Mouse (Mus musculus): ENCODE measurements around the gene Rad50. TPM values are rescaled to one million over a fixed set of nuclear protein-coding genes. Genes with fewer than 3 reads are reported as not detected.
A peak's percentile ranks its signal among the peaks of the same experiment; 100 is the strongest.

The Rad50 gene
- polyA plus RNA-seq, 1 experiment = 31.7 TPM

DNA sequence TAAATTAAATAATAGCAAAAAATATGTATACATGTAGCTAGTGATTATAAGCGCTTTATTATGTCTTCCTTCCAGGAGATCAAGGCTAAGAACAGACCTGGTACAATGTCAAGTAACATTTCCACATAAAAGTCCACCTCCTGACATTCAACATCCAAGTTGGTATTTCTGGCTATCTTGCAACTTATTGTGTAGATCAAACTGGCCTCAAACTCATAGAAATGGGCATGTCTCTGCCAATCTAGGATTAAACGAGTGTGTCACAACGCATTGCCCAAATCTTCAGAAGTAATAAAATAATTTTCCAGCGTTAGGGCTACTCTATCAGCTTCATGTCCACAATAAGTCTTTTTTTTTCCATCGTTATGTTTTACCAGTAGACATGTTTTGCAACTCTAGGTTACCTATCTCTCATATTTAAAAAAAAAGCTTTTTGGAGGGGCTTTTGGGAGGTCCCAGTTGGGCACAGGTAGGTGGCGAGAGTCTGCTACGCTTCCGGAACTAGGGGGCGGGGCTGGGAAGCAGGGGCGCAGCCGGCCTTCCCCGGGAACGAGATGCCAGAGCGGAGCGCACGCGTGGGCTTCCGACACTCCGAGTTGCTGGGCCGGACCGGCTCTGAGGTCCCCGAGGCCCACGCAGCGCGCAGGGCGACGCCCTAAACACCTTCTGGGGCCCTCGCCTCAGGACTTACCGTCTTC, 734 bp downstream of the Rad50 start:
- H3K27ac ChIP-seq (ENCODE audit: insufficient read depth, low read length) = peak overlapping the region; percentile 83
- no peaks in the 10 kb centered on the region for H3K4me1 ChIP-seq (ENCODE audit: control insufficient read depth, insufficient read depth, low read length)
- H3K4me3 ChIP-seq (ENCODE audit: insufficient read depth, low read length) = peak overlapping the region; percentile 84
- TF ChIP-seq POLR2A (IDR thresholded peaks at IDR 0.05; ENCODE audit: low read depth, low read length) (peak; percentile 50; the same call in 1 of the 2 replicates), CTCF (IDR thresholded peaks at IDR 0.05; ENCODE audit: borderline replicate concordance, insufficient read depth, low read length) (no peak)

DNA sequence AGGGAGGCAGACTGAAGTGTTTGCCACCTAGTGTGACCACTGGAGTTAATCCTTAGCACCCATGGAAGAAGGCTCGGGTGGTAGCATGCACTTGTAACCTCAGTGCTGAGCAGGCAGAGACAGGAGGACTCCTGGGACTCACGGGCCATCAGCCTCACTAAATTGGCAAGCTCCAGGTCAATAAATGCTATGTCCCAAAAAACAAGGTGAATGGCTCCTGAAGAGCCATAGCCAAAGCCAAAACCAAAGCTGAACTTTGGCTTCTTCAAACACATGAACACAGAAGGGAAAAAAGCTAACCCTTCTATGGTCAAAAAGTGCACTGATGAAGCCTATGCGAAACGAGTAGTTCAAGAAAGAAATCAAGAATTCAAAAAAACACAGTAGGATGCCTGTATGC, 7.8 kb downstream of the Rad50 start:
- Histone ChIP-seq H3K4me3 (ENCODE audit: insufficient read depth, low read length) (no peak overlapping the region), H3K4me1 (ENCODE audit: control insufficient read depth, insufficient read depth, low read length) (no peaks in the 10 kb centered on the region), H3K27ac (ENCODE audit: insufficient read depth, low read length) (no peak overlapping the region)
- no peak for TF ChIP-seq CTCF (IDR thresholded peaks at IDR 0.05; ENCODE audit: borderline replicate concordance, insufficient read depth, low read length)
- TF ChIP-seq POLR2A (IDR thresholded peaks at IDR 0.05; ENCODE audit: low read depth, low read length) = no peak

DNA sequence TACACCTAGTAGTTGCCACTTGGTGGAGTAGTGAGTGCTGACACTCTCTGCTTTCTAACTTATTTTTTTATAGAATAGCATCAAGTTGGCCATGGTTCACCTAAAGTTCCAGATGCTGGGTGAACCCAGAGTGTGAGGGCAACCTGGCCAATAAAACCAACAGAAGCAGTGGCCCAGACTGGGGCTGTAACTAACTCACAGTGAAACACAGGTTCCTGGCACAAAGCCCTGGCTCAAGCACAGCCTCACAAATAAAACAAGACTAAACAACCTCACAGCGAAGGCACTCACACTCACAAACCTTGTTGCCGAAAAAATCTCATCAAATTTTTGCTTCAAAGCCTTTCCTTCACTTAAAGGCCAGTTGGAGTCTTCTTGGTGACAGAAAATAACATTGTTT, 8.6 kb downstream of the Rad50 start:
- Histone ChIP-seq H3K4me3 (ENCODE audit: insufficient read depth, low read length) (no peak overlapping the region), H3K27ac (ENCODE audit: insufficient read depth, low read length) (no peak overlapping the region), H3K4me1 (ENCODE audit: control insufficient read depth, insufficient read depth, low read length) (no peaks in the 10 kb centered on the region)
- no peak for TF ChIP-seq CTCF (IDR thresholded peaks at IDR 0.05; ENCODE audit: borderline replicate concordance, insufficient read depth, low read length)
- no peak for TF ChIP-seq POLR2A (IDR thresholded peaks at IDR 0.05; ENCODE audit: low read depth, low read length)

DNA sequence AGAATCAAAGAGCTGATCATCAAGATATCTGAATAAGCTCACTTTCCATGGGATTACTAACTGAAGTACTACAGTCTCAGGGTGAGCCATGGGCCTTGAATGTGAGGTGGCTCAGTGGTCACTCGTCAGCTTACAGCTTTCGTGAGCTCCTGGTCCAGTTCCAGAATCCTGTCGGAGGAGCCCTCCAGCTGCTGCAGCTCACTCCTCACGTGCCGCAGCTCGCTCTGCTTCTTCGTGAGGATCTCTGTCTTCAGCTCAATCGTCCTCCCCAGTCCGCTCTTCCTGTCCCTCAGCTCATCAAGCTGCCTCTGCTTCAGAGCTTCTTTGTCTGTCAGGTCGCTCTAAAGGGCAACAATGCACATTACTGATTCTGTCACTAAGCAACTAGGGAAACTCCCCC, 15.1 kb downstream of the Rad50 start:
- TF ChIP-seq CTCF (IDR thresholded peaks at IDR 0.05; ENCODE audit: borderline replicate concordance, insufficient read depth, low read length) = no peak
- TF ChIP-seq POLR2A (IDR thresholded peaks at IDR 0.05; ENCODE audit: low read depth, low read length) = no peak
- no peak overlapping the region for H3K27ac ChIP-seq (ENCODE audit: insufficient read depth, low read length)
- no peaks in the 10 kb centered on the region for H3K4me1 ChIP-seq (ENCODE audit: control insufficient read depth, insufficient read depth, low read length)
- H3K4me3 ChIP-seq (ENCODE audit: insufficient read depth, low read length) = no peak overlapping the region

DNA sequence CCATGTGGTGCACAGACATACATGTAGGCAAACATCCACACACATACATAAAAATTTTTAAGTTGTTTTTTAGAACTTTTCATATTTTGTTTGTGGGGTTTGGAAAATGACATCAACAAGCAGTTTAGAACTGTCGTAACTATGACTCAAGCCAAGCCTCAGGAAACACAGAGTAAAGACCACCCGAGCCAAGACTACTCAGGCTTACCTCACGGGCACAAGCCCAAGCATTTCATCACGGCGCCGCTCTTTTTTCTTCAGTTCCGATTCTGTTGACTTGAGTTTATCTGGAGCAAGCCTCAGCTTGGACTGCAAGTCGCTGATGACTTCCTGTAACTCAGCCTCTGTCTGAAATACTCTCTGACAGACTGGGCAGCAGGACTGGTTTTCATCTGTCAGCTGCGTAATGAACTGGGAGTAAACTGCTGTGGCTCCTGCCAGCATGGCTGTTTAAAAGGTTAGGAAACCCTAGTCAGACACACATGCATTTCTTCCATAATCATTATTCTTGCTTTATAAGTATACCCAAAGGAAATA, 24.1 kb downstream of the Rad50 start:
- H3K4me1 ChIP-seq (ENCODE audit: control insufficient read depth, insufficient read depth, low read length) = no peaks in the 10 kb centered on the region
- H3K27ac ChIP-seq (ENCODE audit: insufficient read depth, low read length) = no peak overlapping the region
- TF ChIP-seq CTCF (IDR thresholded peaks at IDR 0.05; ENCODE audit: borderline replicate concordance, insufficient read depth, low read length) (no peak), POLR2A (IDR thresholded peaks at IDR 0.05; ENCODE audit: low read depth, low read length) (no peak)
- no peak overlapping the region for H3K4me3 ChIP-seq (ENCODE audit: insufficient read depth, low read length)

DNA sequence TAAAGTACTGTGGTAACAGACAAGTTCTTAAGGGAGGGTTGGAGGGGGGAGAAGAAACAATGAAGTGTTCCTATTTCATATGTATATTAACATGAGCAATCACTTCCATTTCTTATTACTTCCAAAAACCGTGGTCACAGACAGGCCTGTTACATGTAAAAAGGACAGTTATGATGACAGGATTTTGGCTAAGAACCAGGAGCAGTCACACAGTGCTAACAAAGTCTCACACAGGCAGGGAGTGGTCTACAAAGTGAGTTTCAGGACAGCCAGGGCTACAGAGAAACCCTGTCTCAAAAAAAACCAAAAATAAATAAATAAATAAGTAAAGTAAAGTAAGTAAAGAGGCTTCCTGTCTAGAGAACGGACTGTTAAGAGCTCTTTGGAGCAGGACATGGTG, 24.9 kb downstream of the Rad50 start:
- Histone ChIP-seq H3K27ac (ENCODE audit: insufficient read depth, low read length) (no peak overlapping the region), H3K4me1 (ENCODE audit: control insufficient read depth, insufficient read depth, low read length) (no peaks in the 10 kb centered on the region), H3K4me3 (ENCODE audit: insufficient read depth, low read length) (no peak overlapping the region)
- TF ChIP-seq POLR2A (IDR thresholded peaks at IDR 0.05; ENCODE audit: low read depth, low read length) (no peak), CTCF (IDR thresholded peaks at IDR 0.05; ENCODE audit: borderline replicate concordance, insufficient read depth, low read length) (no peak)

DNA sequence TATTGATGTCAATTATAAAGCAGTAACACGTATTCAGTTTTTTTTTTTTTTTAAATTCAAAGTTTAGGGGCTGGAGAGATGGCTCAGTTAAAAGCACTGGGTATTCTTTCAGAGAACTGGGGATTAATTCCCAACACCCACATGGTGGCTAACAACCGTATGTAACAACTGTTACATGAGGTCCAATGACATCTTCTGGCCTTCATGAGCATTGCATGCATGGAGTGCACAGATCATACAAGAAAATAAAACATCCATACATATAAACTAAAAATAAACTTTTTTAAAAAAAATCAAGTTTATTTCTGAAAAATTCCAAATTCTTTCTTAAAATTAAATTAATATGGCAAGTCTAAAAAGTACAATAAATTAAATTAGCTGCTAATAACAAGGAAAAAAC, 25.4 kb downstream of the Rad50 start:
- no peak for TF ChIP-seq POLR2A (IDR thresholded peaks at IDR 0.05; ENCODE audit: low read depth, low read length)
- TF ChIP-seq CTCF (IDR thresholded peaks at IDR 0.05; ENCODE audit: borderline replicate concordance, insufficient read depth, low read length) = no peak
- Histone ChIP-seq H3K4me3 (ENCODE audit: insufficient read depth, low read length) (no peak overlapping the region), H3K4me1 (ENCODE audit: control insufficient read depth, insufficient read depth, low read length) (no peaks in the 10 kb centered on the region), H3K27ac (ENCODE audit: insufficient read depth, low read length) (no peak overlapping the region)

DNA sequence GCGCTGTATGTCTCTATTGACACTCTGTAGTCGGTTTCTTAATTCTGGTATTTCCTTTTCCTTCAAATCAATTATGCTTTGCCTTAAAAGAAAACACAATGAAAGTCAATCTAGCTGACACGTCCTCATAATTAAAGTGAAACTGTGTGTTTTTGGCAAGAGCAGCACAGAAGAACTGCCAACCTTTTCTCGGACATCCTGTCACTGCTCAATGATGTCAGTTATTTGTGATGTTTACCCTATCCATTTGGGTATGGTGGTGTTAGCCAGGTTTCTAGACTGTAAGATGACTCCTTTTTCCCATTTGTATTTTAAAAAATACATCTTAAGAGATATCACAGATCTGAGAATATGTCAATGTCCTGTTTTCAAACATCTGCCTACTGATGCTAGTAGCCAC, 27.0 kb downstream of the Rad50 start:
- H3K4me3 ChIP-seq (ENCODE audit: insufficient read depth, low read length) = no peak overlapping the region
- H3K27ac ChIP-seq (ENCODE audit: insufficient read depth, low read length) = no peak overlapping the region
- TF ChIP-seq POLR2A (IDR thresholded peaks at IDR 0.05; ENCODE audit: low read depth, low read length) (no peak), CTCF (IDR thresholded peaks at IDR 0.05; ENCODE audit: borderline replicate concordance, insufficient read depth, low read length) (no peak)
- H3K4me1 ChIP-seq (ENCODE audit: control insufficient read depth, insufficient read depth, low read length) = no peaks in the 10 kb centered on the region

DNA sequence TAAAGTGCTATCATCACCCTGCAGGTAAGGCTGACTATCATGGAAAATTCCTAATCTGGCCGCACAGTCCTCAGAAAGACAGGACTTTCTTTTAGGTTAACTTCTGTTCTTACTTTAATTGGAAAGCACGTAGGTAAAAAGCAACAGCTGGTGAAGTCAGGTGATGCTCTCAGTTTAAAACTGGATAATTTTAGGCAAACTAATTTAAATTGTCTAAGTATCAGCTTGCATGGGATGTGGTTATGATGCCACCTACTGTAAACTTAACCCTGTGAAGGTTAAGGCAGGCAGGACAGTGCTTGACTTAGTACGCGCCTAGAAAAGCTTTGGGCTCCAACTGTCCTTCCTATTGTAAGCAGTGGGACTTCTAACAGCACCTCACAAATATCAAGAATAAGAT, 35.7 kb downstream of the Rad50 start:
- TF ChIP-seq CTCF (IDR thresholded peaks at IDR 0.05; ENCODE audit: borderline replicate concordance, insufficient read depth, low read length) = no peak
- no peak for TF ChIP-seq POLR2A (IDR thresholded peaks at IDR 0.05; ENCODE audit: low read depth, low read length)
- Histone ChIP-seq H3K4me3 (ENCODE audit: insufficient read depth, low read length) (no peak overlapping the region), H3K4me1 (ENCODE audit: control insufficient read depth, insufficient read depth, low read length) (no peaks in the 10 kb centered on the region), H3K27ac (ENCODE audit: insufficient read depth, low read length) (no peak overlapping the region)

DNA sequence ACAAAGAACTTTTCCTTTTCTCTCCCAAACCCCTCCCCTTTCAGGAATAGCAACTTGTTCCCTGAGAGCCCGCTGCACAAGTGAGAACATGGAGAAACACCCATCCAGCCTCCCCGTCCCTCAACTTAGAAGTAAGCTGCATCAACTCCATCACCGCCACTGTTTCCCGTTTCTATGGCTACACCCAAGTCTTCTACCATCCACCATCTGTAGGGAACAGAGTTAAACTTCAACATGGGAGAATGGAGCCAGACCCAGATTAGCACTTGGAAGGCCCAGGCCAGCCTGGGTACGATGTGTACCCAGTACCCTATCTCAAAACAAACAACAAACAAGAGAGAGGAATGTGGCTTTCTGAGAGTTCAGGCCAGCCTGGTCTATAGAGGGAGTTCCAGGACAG, 43.0 kb downstream of the Rad50 start:
- Histone ChIP-seq H3K27ac (ENCODE audit: insufficient read depth, low read length) (no peak overlapping the region), H3K4me1 (ENCODE audit: control insufficient read depth, insufficient read depth, low read length) (no peaks in the 10 kb centered on the region), H3K4me3 (ENCODE audit: insufficient read depth, low read length) (no peak overlapping the region)
- TF ChIP-seq POLR2A (IDR thresholded peaks at IDR 0.05; ENCODE audit: low read depth, low read length) (no peak), CTCF (IDR thresholded peaks at IDR 0.05; ENCODE audit: borderline replicate concordance, insufficient read depth, low read length) (no peak)
